Mouse (Mus musculus): ENCODE measurements around the gene Adarb2. TPM values are rescaled to one million over a fixed set of nuclear protein-coding genes. Genes with fewer than 3 reads are reported as not detected.
A peak's percentile ranks its signal among the peaks of the same experiment; 100 is the strongest.

The Adarb2 gene
- polyA plus RNA-seq, 1 experiment from 2014 or later, result 2.0 TPM

GRCm38 (mm10) chr13:8632072-8632471 lies 429.4 kb downstream of the Adarb2 start:
- no peaks in the 10 kb centered on the region for H3K9me3 ChIP-seq (replicated peaks)
- 79% methylated on average over 5 of the region's 5 CpGs for WGBS
- H3K4me1 ChIP-seq, result peaks cover 17% of the 10 kb centered on the region
- H3K4me3 ChIP-seq, result no peak overlapping the region
- no peaks in the 10 kb centered on the region for H3K36me3 ChIP-seq
- H3K27ac ChIP-seq (replicated peaks), result no peak overlapping the region
- no peaks in the 10 kb centered on the region for H3K27me3 ChIP-seq (ENCODE audit: low read depth, poor library complexity, severe bottlenecking)
- no peak for DNase-seq (ENCODE audit: low spot score)

DNA sequence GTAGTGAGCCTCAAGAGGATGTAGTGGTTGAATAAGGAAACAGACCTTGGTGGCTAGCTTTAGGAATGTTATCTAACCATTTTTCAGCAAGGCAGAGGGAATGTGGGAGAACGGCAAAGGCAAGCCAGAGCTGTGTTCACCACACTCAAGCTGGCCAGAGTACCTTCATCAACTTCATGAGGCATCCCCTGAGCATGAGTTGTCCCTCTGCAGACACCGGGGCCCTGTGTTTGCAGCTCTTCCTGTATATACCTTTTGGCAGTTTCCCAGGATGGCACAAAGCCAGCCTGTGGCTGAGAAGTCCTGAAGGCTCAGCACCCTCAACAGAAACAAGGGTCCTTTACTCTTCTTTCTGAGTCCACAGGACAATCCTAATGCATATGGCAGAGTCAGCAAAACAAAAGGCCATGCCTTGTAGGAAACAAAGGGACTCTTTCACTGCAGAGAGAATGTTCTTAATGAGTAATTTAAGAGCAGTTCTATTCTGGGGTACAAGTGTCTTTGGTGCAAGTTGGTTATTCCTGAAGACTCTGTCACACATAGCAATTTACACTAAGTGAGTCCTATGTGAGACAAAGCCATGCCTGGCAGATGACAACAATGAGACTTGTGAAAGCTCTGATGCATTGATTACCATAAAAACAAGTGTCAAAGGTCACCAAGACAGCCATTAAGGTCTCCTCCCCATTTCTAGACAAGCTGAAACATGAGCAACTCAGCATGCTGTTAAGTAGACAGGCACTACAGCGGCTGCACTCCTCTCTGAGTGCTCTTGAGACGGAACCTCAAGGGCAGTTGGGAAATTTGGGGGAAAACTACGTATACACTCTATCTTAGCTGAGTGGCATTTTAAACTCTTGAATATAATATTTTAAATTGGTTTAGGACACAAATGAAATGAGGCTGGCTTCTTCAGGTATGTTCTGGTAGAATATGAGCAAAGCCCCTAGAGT lies 431.0 kb downstream of the Adarb2 start:
- WGBS, result 87% methylated on average over 5 of the region's 5 CpGs
- 0 out of 2 replicates have a peak overlapping the region, but pooled peaks have one; percentile 9 for H3K27ac ChIP-seq (replicated peaks)
- no peak for DNase-seq (ENCODE audit: low spot score)
- no peaks in the 10 kb centered on the region for H3K9me3 ChIP-seq (replicated peaks)
- no peaks in the 10 kb centered on the region for H3K36me3 ChIP-seq
- H3K27me3 ChIP-seq (ENCODE audit: low read depth, poor library complexity, severe bottlenecking), result no peaks in the 10 kb centered on the region
- H3K4me1 ChIP-seq, result peaks cover 17% of the 10 kb centered on the region
- no peak overlapping the region for H3K4me3 ChIP-seq

GRCm38 (mm10) chr13:8642084-8642483 lies 439.4 kb downstream of the Adarb2 start:
- no peaks in the 10 kb centered on the region for H3K4me1 ChIP-seq
- no peak overlapping the region for H3K27ac ChIP-seq (replicated peaks)
- no peaks in the 10 kb centered on the region for H3K27me3 ChIP-seq (ENCODE audit: low read depth, poor library complexity, severe bottlenecking)
- H3K9me3 ChIP-seq (replicated peaks), result no peaks in the 10 kb centered on the region
- no peaks in the 10 kb centered on the region for H3K36me3 ChIP-seq
- DNase-seq (ENCODE audit: low spot score), result no peak
- no peak overlapping the region for H3K4me3 ChIP-seq
- 81% methylated on average over 2 of the region's 2 CpGs for WGBS

DNA sequence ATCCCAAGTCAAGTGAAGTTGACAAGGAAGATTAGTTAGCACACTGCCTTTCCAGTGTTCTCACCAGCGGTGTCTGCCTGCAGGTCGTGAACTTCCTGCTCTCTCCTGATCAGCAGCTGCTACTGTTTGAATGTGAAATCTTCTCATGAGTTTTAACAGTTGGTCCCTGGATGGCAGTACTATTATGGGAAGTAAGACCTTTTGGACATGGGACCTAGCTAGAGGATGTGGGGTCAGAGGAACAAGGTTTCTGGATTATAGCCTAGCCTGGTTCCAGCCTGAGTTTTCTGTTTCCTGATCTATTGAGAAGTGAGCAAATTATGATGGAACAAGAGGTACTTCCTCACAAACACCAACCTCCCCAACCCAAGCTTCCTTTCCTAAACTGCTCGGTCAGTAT lies 441.3 kb downstream of the Adarb2 start:
- Histone ChIP-seq H3K36me3 (no peaks in the 10 kb centered on the region), H3K27ac (replicated peaks) (no peak overlapping the region), H3K27me3 (ENCODE audit: low read depth, poor library complexity, severe bottlenecking) (no peaks in the 10 kb centered on the region), H3K4me1 (no peaks in the 10 kb centered on the region), H3K4me3 (no peak overlapping the region), H3K9me3 (replicated peaks) (no peaks in the 10 kb centered on the region)
- WGBS, result 84% methylated on average over 3 of the region's 3 CpGs
- no peak for DNase-seq (ENCODE audit: low spot score)

GRCm38 (mm10) chr13:8644805-8645679 lies 442.4 kb downstream of the Adarb2 start:
- Histone ChIP-seq H3K36me3 (no peaks in the 10 kb centered on the region), H3K27me3 (ENCODE audit: low read depth, poor library complexity, severe bottlenecking) (no peaks in the 10 kb centered on the region), H3K4me1 (no peaks in the 10 kb centered on the region), H3K27ac (replicated peaks) (no peak overlapping the region), H3K9me3 (replicated peaks) (no peaks in the 10 kb centered on the region), H3K4me3 (no peak overlapping the region)
- WGBS, result 86% methylated on average over 9 of the region's 9 CpGs
- DNase-seq (ENCODE audit: low spot score), result no peak

DNA sequence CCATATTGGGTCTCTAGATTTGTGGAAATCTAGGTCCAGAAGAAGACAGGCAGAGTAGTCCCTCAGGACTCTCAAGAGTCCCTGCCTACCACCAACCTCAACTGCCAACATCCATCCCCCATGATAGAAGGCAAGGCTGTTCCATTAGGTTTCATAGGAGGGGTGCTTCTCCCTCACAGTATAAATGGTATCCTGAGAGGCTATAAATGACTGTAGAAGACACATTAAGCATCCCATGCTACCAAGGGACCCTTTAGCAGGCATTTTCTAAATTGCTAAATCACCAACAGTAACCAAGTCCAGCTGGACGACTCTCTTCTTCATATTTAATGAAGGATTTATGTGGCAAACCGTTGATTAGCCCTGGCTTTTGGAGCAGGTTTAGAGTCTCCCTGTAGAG lies 446.6 kb downstream of the Adarb2 start:
- H3K27me3 ChIP-seq (ENCODE audit: low read depth, poor library complexity, severe bottlenecking), result no peaks in the 10 kb centered on the region
- H3K4me1 ChIP-seq, result no peaks in the 10 kb centered on the region
- H3K36me3 ChIP-seq, result no peaks in the 10 kb centered on the region
- H3K27ac ChIP-seq (replicated peaks), result no peak overlapping the region
- H3K9me3 ChIP-seq (replicated peaks), result no peaks in the 10 kb centered on the region
- no peak for DNase-seq (ENCODE audit: low spot score)
- H3K4me3 ChIP-seq, result no peak overlapping the region
- 70% methylated on average over 2 of the region's 2 CpGs for WGBS

DNA sequence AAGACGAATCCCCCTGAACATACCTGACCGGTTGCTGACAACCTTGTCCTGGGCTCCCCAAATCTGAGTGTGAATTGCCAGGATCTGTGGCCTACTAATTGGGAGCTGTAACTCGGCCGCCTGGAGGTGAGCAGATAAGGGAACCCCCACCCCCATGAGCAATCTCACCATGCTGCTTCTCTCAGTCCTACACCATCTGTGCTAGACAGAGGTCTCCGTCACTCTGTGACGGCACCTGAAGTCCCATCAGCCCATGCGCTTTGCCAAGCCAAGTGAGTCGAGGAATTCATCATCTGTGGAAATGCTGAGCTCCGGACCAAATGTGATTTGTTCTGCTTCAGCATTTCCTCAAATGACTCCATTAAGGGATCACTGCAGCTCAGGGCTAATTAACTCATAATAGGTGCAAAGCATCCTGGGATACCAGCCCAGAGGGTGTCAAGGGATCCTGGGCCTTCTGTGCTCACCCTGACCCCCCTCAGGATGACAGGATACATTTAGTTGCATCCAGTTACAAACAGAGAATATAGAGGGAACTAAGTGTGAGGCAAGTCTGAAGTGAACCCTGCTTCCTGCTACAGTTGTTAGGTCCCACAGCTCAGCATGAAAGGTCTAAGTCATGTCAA lies 462.1 kb downstream of the Adarb2 start:
- H3K27me3 ChIP-seq (ENCODE audit: low read depth, poor library complexity, severe bottlenecking), result no peaks in the 10 kb centered on the region
- WGBS, result 90% methylated on average over 9 of the region's 9 CpGs
- H3K9me3 ChIP-seq (replicated peaks), result no peaks in the 10 kb centered on the region
- H3K36me3 ChIP-seq, result no peaks in the 10 kb centered on the region
- DNase-seq (ENCODE audit: low spot score), result no peak
- no peaks in the 10 kb centered on the region for H3K4me1 ChIP-seq
- H3K27ac ChIP-seq (replicated peaks), result no peak overlapping the region
- no peak overlapping the region for H3K4me3 ChIP-seq

DNA sequence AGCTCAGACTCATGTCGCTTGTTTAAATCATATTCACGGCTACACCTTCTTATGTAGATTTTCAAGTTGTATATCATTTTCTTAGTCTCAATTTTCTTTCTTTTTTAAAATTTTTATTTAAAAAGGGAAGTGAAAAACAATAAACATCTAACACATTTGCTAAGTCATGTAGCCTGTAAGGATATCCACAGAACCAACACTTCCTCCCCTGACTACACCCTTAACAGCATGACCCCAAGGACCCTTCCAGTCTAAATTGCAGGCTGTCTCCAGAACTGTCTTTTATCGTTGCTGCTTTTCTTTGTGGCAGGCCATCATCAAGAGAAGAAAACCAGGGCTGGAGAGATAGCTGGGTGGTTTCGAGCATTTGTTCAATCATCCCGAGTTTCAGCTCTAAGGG lies 474.5 kb downstream of the Adarb2 start:
- Histone ChIP-seq H3K27me3 (ENCODE audit: low read depth, poor library complexity, severe bottlenecking) (no peaks in the 10 kb centered on the region), H3K36me3 (no peaks in the 10 kb centered on the region), H3K27ac (replicated peaks) (no peak overlapping the region), H3K4me3 (no peak overlapping the region), H3K9me3 (replicated peaks) (no peaks in the 10 kb centered on the region), H3K4me1 (peaks cover 16% of the 10 kb centered on the region)
- no peak for DNase-seq (ENCODE audit: low spot score)
- WGBS, result 85% methylated on average over 5 of the region's 5 CpGs

DNA sequence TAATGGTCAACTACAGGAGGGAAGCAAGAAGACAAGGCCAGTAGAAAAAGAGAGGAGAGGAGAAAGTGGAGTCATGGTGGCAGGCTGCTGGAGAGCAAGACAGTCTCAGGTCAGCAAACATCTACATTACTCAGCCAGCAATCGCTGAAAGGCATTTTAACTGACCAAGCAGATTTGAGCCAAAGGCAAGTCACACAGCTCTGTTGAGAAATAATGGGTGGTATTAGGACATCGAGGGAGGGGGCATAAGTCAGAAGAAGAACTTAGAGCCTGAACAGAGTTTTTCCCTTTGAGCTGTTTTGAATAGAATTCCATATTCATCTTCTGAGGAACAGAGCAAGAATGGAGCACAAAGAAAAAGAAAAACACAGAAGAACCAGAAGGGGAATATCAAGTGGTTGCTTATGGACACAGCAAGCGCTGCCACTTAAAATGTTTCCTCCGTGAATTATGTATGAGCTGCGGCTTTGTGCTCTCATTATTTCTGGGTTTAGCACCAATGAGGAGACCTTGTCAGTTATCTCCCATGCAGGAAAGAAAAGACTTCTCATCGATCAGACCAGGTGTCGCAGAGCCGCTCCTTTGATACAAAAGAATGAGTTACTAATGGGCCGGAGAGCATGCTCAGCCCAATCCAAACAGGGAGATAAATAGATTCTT lies 477.9 kb downstream of the Adarb2 start:
- H3K9me3 ChIP-seq (replicated peaks), result no peaks in the 10 kb centered on the region
- H3K36me3 ChIP-seq, result no peaks in the 10 kb centered on the region
- H3K4me3 ChIP-seq, result no peak overlapping the region
- peaks cover 16% of the 10 kb centered on the region for H3K4me1 ChIP-seq
- H3K27me3 ChIP-seq (ENCODE audit: low read depth, poor library complexity, severe bottlenecking), result no peaks in the 10 kb centered on the region
- H3K27ac ChIP-seq (replicated peaks), result peak overlapping the region; percentile 52; the same call in 1 of the 2 replicates
- DNase-seq (ENCODE audit: low spot score), result no peak
- 67% methylated on average over 9 of the region's 9 CpGs for WGBS

GRCm38 (mm10) chr13:8691448-8691847 lies 488.8 kb downstream of the Adarb2 start:
- no peak for DNase-seq (ENCODE audit: low spot score)
- Histone ChIP-seq H3K36me3 (no peaks in the 10 kb centered on the region), H3K9me3 (replicated peaks) (no peaks in the 10 kb centered on the region), H3K27ac (replicated peaks) (no peak overlapping the region), H3K4me3 (no peak overlapping the region), H3K27me3 (ENCODE audit: low read depth, poor library complexity, severe bottlenecking) (no peaks in the 10 kb centered on the region), H3K4me1 (0 out of 2 replicates have a peak, but pooled peaks cover 5% of the 10 kb centered on the region)
- WGBS, result 82% methylated on average over 6 of the region's 6 CpGs

DNA sequence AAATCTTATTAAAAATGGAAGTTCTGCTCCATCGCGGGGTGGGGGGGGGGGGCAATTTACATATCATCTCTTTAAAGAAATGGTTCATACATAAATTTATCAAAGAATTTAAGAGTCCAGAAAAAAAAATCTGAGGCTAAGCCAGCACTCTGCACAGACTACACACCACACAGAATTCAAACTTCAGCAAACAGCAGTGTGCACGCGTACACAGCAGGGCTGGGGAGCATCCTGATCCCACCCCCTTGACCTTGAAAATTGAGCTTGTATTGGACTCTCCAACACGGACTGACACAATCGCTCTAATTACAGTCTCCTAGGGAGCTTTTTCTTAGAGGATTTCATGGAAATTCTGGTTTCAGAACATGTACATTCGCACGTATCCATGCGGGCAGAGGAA lies 490.1 kb downstream of the Adarb2 start:
- no peak overlapping the region for H3K4me3 ChIP-seq
- H3K4me1 ChIP-seq, result 0 out of 2 replicates have a peak, but pooled peaks cover 5% of the 10 kb centered on the region
- no peak overlapping the region for H3K27ac ChIP-seq (replicated peaks)
- no peaks in the 10 kb centered on the region for H3K36me3 ChIP-seq
- H3K27me3 ChIP-seq (ENCODE audit: low read depth, poor library complexity, severe bottlenecking), result no peaks in the 10 kb centered on the region
- H3K9me3 ChIP-seq (replicated peaks), result no peaks in the 10 kb centered on the region
- WGBS, result 90% methylated on average over 9 of the region's 9 CpGs
- DNase-seq (ENCODE audit: low spot score), result no peak

DNA sequence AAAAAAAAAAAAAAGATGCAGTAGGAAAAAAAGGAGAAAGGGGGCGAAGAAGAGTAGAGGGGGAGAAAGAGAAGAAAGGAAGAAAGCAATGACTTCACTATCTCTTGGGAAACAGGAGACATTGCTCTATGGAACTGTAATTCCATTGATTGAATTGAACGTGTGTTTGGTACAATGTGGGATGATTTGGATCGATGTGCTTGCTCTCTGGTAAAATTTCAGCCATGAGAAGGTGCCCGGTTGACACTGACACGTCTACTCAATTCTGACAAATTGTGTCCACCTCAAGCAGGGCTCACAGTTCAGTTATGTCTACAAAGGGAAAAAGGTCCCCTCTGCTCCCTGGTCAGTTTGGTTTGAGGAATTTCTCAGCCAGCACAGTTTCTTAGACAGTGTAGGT lies 495.8 kb downstream of the Adarb2 start:
- DNase-seq (ENCODE audit: low spot score), result no peak
- H3K27ac ChIP-seq (replicated peaks), result no peak overlapping the region
- WGBS, result 86% methylated on average over 5 of the region's 5 CpGs

More for the DNA sequence above, 495.8 kb downstream of the Adarb2 start:
- Histone ChIP-seq H3K4me1 (no peaks in the 10 kb centered on the region), H3K27me3 (ENCODE audit: low read depth, poor library complexity, severe bottlenecking) (no peaks in the 10 kb centered on the region), H3K36me3 (no peaks in the 10 kb centered on the region), H3K9me3 (replicated peaks) (no peaks in the 10 kb centered on the region), H3K4me3 (no peak overlapping the region)

Measured in midbrain, embryonic 10.5 days (tissue).